35 mouse cellular contexts compared by ENCODE assay signal in the genomic region with DNA sequence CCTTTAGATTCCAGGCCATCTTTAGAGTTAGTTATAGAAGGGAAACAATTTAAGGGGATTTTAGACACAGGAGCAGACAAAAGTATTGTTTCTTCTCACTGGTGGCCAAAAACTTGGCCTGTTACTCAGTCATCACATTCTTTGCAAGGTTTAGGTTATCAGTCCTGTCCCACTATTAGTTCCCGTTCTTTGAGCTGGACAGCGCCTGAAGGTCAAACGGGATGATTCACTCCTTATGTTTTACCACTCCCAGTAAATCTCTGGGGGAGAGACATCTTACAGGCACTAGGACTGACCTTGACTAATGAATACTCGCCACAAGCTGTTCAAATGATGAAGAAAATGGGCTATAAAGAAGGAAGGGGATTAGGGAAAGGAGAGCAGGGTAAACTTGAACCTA. TPM values are rescaled to one million over a fixed set of nuclear protein-coding genes. Genes with fewer than 3 reads are reported as not detected.
"Had no signal": no experiment of that assay in that cellular context is flagged by ENCODE, and none has a peak within 500 bp of the region (broad histone marks: within the 10 kb centered on the region; RNA-seq: fewer than 3 reads in every experiment).

No protein-coding gene starts in this region.

RNA-seq across cellular contexts. Expression of gene Olfr748, which starts 15.2 kb away (rescaled TPM):
- total RNA-seq: common myeloid progenitor, adult 5-6 weeks; forebrain, postnatal 0 days; gastrocnemius, adult 18-20 months; gastrocnemius, adult 2 months; gastrocnemius, adult 8-10 months; gastrocnemius, postnatal 10 days; gastrocnemius, postnatal 14 days; gastrocnemius, postnatal 25 days; gastrocnemius, postnatal 36 days; gastrocnemius, postnatal 4 days; granulocyte monocyte progenitor cell, adult 5-6 weeks; heart, adult 18-20 months; heart, adult 2 months; heart, adult 8-10 months had no signal
- polyA plus RNA-seq: cortical plate, adult 2 months; embryonic facial prominence, embryonic 10.5 days; embryonic facial prominence, embryonic 11.5 days; embryonic facial prominence, embryonic 12.5 days; embryonic facial prominence, embryonic 13.5 days; erythroblast, embryonic 14.5 days; forebrain, embryonic 10.5 days; forebrain, embryonic 11.5 days; forebrain, embryonic 12.5 days; forebrain, embryonic 13.5 days; forebrain, embryonic 14.5 days; forebrain, embryonic 15.5 days; forebrain, embryonic 16.5 days; forebrain, postnatal 0 days; frontal cortex, adult 2 months; gonadal fat pad, adult 2 months; heart, adult 2 months; heart, embryonic 10.5 days; heart, embryonic 11.5 days; heart, embryonic 12.5 days; heart, embryonic 13.5 days had no signal

RNA-seq across cellular contexts. Expression of gene Olfr749, which starts 22.5 kb away (rescaled TPM):
- total RNA-seq: common myeloid progenitor, adult 5-6 weeks; forebrain, postnatal 0 days; gastrocnemius, adult 18-20 months; gastrocnemius, adult 2 months; gastrocnemius, adult 8-10 months; gastrocnemius, postnatal 10 days; gastrocnemius, postnatal 14 days; gastrocnemius, postnatal 25 days; gastrocnemius, postnatal 36 days; gastrocnemius, postnatal 4 days; granulocyte monocyte progenitor cell, adult 5-6 weeks; heart, adult 18-20 months; heart, adult 2 months; heart, adult 8-10 months had no signal
- polyA plus RNA-seq: cortical plate, adult 2 months; embryonic facial prominence, embryonic 10.5 days; embryonic facial prominence, embryonic 11.5 days; embryonic facial prominence, embryonic 12.5 days; embryonic facial prominence, embryonic 13.5 days; embryonic facial prominence, embryonic 14.5 days; forebrain, embryonic 10.5 days; forebrain, embryonic 11.5 days; forebrain, embryonic 12.5 days; forebrain, embryonic 13.5 days; forebrain, embryonic 14.5 days; forebrain, embryonic 15.5 days; forebrain, embryonic 16.5 days; forebrain, postnatal 0 days; gonadal fat pad, adult 2 months; heart, adult 2 months; heart, embryonic 10.5 days; heart, embryonic 11.5 days; heart, embryonic 12.5 days; heart, embryonic 13.5 days had no signal

RNA-seq across cellular contexts. Expression of gene Olfr747, which starts 29.4 kb away (rescaled TPM):
- total RNA-seq: common myeloid progenitor, adult 5-6 weeks; forebrain, postnatal 0 days; gastrocnemius, adult 18-20 months; gastrocnemius, adult 2 months; gastrocnemius, adult 8-10 months; gastrocnemius, postnatal 10 days; gastrocnemius, postnatal 14 days; gastrocnemius, postnatal 25 days; gastrocnemius, postnatal 36 days; gastrocnemius, postnatal 4 days; granulocyte monocyte progenitor cell, adult 5-6 weeks; heart, adult 18-20 months; heart, adult 2 months; heart, adult 8-10 months had no signal
- polyA plus RNA-seq: cortical plate, adult 2 months; embryonic facial prominence, embryonic 10.5 days; embryonic facial prominence, embryonic 11.5 days; embryonic facial prominence, embryonic 12.5 days; embryonic facial prominence, embryonic 13.5 days; embryonic facial prominence, embryonic 14.5 days; embryonic facial prominence, embryonic 15.5 days; erythroblast, embryonic 14.5 days; forebrain, embryonic 10.5 days; forebrain, embryonic 11.5 days; forebrain, embryonic 12.5 days; forebrain, embryonic 13.5 days; forebrain, embryonic 14.5 days; forebrain, embryonic 15.5 days; forebrain, embryonic 16.5 days; forebrain, postnatal 0 days; frontal cortex, adult 2 months; gonadal fat pad, adult 2 months; heart, adult 2 months; heart, embryonic 10.5 days; heart, embryonic 11.5 days; heart, embryonic 12.5 days; heart, embryonic 13.5 days had no signal
